Mouse (Mus musculus): ENCODE data around the gene Olfr212. TPM values are rescaled to one million over a fixed set of nuclear protein-coding genes. Genes with fewer than 3 reads are reported as not detected.

The Olfr212 gene
- polyA plus RNA-seq (2017; shearing (Covaris generic)): not detected

GRCm38 (mm10) chr6:116506302-116507003 lies at the start of gene Olfr212:
Gene Olfr212 (plus strand): TSS chr6:116506516.

GRCm38 (mm10) chr6:116460544-116461283 lies 45.6 kb upstream of the Olfr212 start, which contains the start of gene Alox5:
Gene Alox5 (minus strand): TSS chr6:116461178.

GRCm38 (mm10) chr6:116488791-116489190 lies 17.5 kb upstream of the Olfr212 start, which contains the start of gene Olfr211:
Gene Olfr211 (plus strand): TSS chr6:116489091.

GRCm38 (mm10) chr6:116538156-116538555 lies 31.8 kb downstream of the Olfr212 start, which contains the start of gene Olfr213:
Gene Olfr213 (plus strand): TSS chr6:116538456.

GRCm38 (mm10) chr6:116550841-116551240 lies 44.5 kb downstream of the Olfr212 start, which contains the start of gene Gm5580:
Gene Gm5580 (plus strand): TSS chr6:116551141.

GRCm38 (mm10) chr6:116553935-116554334 lies 47.6 kb downstream of the Olfr212 start, which contains the start of gene Olfr214:
Gene Olfr214 (plus strand): TSS chr6:116554235.

Other genes starting within 250 kb of the Olfr212 start
- gene Zfand4, start 242.3 kb upstream of the Olfr212 start, polyA plus RNA-seq (2017; shearing (Covaris generic)): 1.3 TPM
- gene March8, start 168.5 kb upstream of the Olfr212 start, polyA plus RNA-seq (2017; shearing (Covaris generic)): 0.20 TPM
- not detected for gene Alox5, start 45.3 kb upstream of the Olfr212 start, polyA plus RNA-seq (2017; shearing (Covaris generic))
- gene Olfr211, start 17.4 kb upstream of the Olfr212 start, polyA plus RNA-seq (2017; shearing (Covaris generic)): not detected
- not detected for gene Olfr213, start 31.9 kb downstream of the Olfr212 start, polyA plus RNA-seq (2017; shearing (Covaris generic))
- gene Gm5580, start 44.6 kb downstream of the Olfr212 start, polyA plus RNA-seq (2017; shearing (Covaris generic)): 0.21 TPM
- gene Olfr214, start 47.7 kb downstream of the Olfr212 start, polyA plus RNA-seq (2017; shearing (Covaris generic)): not detected
- not detected for gene Olfr215, start 77.7 kb downstream of the Olfr212 start, polyA plus RNA-seq (2017; shearing (Covaris generic))
- 38.0 TPM for gene Zfp422, start 122.5 kb downstream of the Olfr212 start, polyA plus RNA-seq (2017; shearing (Covaris generic))
- gene Depp1, start 144.1 kb downstream of the Olfr212 start, polyA plus RNA-seq (2017; shearing (Covaris generic)): not detected
- 3.5 TPM for gene Rassf4, start 167.4 kb downstream of the Olfr212 start, polyA plus RNA-seq (2017; shearing (Covaris generic))
- gene Tmem72, start 210.4 kb downstream of the Olfr212 start, polyA plus RNA-seq (2017; shearing (Covaris generic)): 0.02 TPM